Mouse (Mus musculus): ENCODE measurements around the gene Zfp831. TPM values are rescaled to one million over a fixed set of nuclear protein-coding genes. Genes with fewer than 3 reads are reported as not detected.

The Zfp831 gene
- polyA plus RNA-seq (2014; fragmentation: Illumina TruSeq; extraction: RNeasy Lipid Tissue Mini Kit (QIAGEN cat#74804); ENCODE audit: low read depth, low replicate concordance), result not detected

GRCm38 (mm10) chr2:174643448-174644144, at the start of gene Zfp831:
TSS of gene Zfp831 (plus strand) at chr2:174643534.

Other genes with a start within 250 kb of the Zfp831 start
- 33.6 TPM for gene Nelfcd, start 227.7 kb upstream of the Zfp831 start, polyA plus RNA-seq (2014; fragmentation: Illumina TruSeq; extraction: RNeasy Lipid Tissue Mini Kit (QIAGEN cat#74804); ENCODE audit: low read depth, low replicate concordance)
- 34.2 TPM for gene Ctsz, start 204.5 kb upstream of the Zfp831 start, polyA plus RNA-seq (2014; fragmentation: Illumina TruSeq; extraction: RNeasy Lipid Tissue Mini Kit (QIAGEN cat#74804); ENCODE audit: low read depth, low replicate concordance)
- 0.55 TPM for gene Tubb1, start 192.8 kb upstream of the Zfp831 start, polyA plus RNA-seq (2014; fragmentation: Illumina TruSeq; extraction: RNeasy Lipid Tissue Mini Kit (QIAGEN cat#74804); ENCODE audit: low read depth, low replicate concordance)
- 1,897 TPM for gene Atp5e, start 179.4 kb upstream of the Zfp831 start, polyA plus RNA-seq (2014; fragmentation: Illumina TruSeq; extraction: RNeasy Lipid Tissue Mini Kit (QIAGEN cat#74804); ENCODE audit: low read depth, low replicate concordance)
- gene Prelid3b, start 170.5 kb upstream of the Zfp831 start, polyA plus RNA-seq (2014; fragmentation: Illumina TruSeq; extraction: RNeasy Lipid Tissue Mini Kit (QIAGEN cat#74804); ENCODE audit: low read depth, low replicate concordance), result 82.8 TPM
- 0.45 TPM for gene Edn3, start 117.1 kb downstream of the Zfp831 start, polyA plus RNA-seq (2014; fragmentation: Illumina TruSeq; extraction: RNeasy Lipid Tissue Mini Kit (QIAGEN cat#74804); ENCODE audit: low read depth, low replicate concordance)